Mouse (Mus musculus) lung, embryonic 15.5 days (tissue): Measurements from ENCODE around the gene Cab39l. TPM values are rescaled to one million over a fixed set of nuclear protein-coding genes. Genes with fewer than 3 reads are reported as not detected.
"Not testable (repeated sequence)": the region's sequence is repeated elsewhere in the genome, so short reads cannot be mapped to it uniquely, and the experiment has no call there.

ENCODE experiments used
- ATAC-seq: fragments of 200-750 bp; cut with Nextera tagmentation; 2 replicates; pipeline ENCODE4 v1.8.0; 2017; ENCODE audit warnings: moderate number of reproducible peaks, borderline replicate concordance; ENCODE audit not compliant: low FRiP score, low TSS enrichment; ENCODE audit errors: extremely low read depth
- H3K27ac ChIP-seq: fragments of 300-500 bp; sonication (generic); 2 replicates; pipeline ENCODE4 v1.5.1; 2015; ENCODE audit warnings: moderate library complexity, mild to moderate bottlenecking, inconsistent platforms
- H3K27me3 ChIP-seq: fragments of 300-500 bp; sonication (generic); 2 replicates; pipeline ENCODE4 v1.6.1; 2015; ENCODE audit warnings: inconsistent platforms
- H3K36me3 ChIP-seq: fragments of 300-500 bp; sonication (generic); 2 replicates; pipeline ENCODE4 v1.6.1; 2015; ENCODE audit warnings: inconsistent platforms
- H3K4me1 ChIP-seq: fragments of 300-500 bp; sonication (generic); 2 replicates; pipeline ENCODE4 v1.6.1; 2015; ENCODE audit warnings: inconsistent platforms
- H3K4me2 ChIP-seq: fragments of 300-500 bp; sonication (generic); 2 replicates; pipeline ENCODE4 v1.6.1; 2015; ENCODE audit warnings: inconsistent platforms, mild to moderate bottlenecking, moderate library complexity
- H3K4me3 ChIP-seq: fragments of 300-500 bp; sonication (generic); 2 replicates; pipeline ENCODE4 v1.5.1; 2015; ENCODE audit warnings: mild to moderate bottlenecking, inconsistent platforms
- H3K9ac ChIP-seq: fragments of 300-500 bp; sonication (generic); 2 replicates; pipeline ENCODE4 v1.6.1; 2015; ENCODE audit warnings: inconsistent platforms
- H3K9me3 ChIP-seq: fragments of 300-500 bp; sonication (generic); 2 replicates; pipeline ENCODE4 v1.6.1; 2016; ENCODE audit warnings: inconsistent platforms
- WGBS: fragments of 180-500 bp; shearing (Covaris S2); methylation state at CpG from one replicate; pipeline ENCODE4 v1.1.7; 2015; 5-methylcytosine and 5-hydroxymethylcytosine counted together
- polyA plus RNA-seq: library from polyadenylated mRNA; unstranded; fragments of >200 nt; fragmentation: Nextera tagmentation; extraction: Ambion mirVana; gene quantifications from 2 replicates; pipeline ENCODE4 v1.2.1, GENCODE M21; 2015

Gene Cab39l
- polyA plus RNA-seq = 41.8 and 44.7 TPM in 2 replicates

DNA sequence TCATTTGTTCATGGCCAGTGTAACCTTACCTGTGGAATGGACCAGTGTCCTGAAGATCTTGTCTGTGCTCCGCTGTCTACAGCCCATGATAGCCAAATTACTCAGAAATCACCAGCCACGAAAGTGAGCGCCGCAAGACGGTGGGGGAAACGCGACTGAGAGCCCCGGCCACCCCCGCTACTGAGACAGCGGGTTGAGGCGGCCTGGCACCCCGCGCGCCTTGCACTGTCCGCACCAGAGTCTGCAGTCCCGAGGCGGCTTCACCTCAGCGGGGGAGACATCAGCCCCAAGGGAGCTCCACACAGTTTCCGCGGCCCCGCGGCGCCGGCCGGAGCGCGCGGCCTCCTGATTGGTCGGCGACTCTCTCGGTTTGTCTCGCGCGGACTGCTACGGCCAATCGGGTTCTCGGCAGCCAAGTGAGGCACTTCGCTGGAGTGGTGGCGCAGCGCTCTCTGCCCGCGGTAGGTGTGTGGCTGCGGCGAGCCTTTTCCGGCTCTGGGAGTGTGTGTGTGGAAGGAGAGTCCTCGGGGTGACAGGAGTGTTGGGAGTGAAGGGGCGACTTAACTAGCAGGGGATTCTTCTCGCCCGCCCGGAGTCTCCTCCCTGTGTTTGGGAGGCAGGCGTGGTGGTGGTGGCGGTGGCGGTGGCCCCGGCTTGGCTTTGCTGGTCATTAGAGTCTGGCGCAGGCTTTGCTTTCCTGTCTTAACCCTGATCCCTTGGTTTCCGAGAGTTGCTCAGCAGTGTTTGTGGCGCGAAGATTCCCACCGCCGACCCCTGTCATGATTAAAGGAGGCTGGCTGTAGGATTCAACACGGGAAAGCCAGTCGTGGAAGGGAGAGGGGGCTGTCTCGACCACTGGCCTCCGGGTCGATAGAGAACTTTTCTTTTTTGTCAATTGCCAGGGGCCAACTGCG lies at the start of gene Cab39l, which contains the start of gene Setdb2:
Gene Cab39l, plus strand, starts transcription at position 415 of the 914 bp plus-strand sequence.
Gene Setdb2, minus strand, starts transcription at position 327 of the 914 bp plus-strand sequence.
- Histone ChIP-seq H3K36me3 (no peaks in the 10 kb centered on the region), H3K4me1 (peaks cover 7% of the 10 kb centered on the region; the same call in 1 of the 2 replicates), H3K9ac (peak within 1 kb of the TSS; percentile 80), H3K27ac (peak within 1 kb of the TSS; percentile 87), H3K4me3 (peak within 1 kb of the TSS; percentile 68), H3K9me3 (no peaks in the 10 kb centered on the region), H3K27me3 (no peaks in the 10 kb centered on the region), H3K4me2 (peak within 1 kb of the TSS; percentile 77)
- peak; percentile 100 for ATAC-seq
- under 1% methylated on average over 66 of the region's 66 CpGs for WGBS

DNA sequence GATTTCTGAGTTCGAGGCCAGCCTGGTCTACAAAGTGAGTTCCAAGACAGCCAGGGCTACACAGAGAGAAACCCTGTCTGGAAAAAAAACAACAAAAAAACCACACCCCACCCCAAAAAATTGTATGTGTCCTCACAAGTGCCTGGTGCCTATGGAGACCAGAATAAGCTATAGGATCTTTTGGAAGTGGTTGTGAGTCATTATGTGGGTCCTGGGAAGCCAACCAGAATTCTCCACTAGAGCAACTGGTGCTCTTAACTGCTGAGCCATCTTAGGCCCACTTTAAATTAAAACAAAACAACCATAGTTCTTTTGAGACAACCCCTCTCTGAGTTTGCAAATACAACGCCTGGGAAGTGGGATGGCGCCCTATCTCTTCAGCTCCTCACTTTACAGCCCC lies 45.5 kb upstream of the Cab39l start, which contains the start of gene Phf11c:
Gene Phf11c, minus strand, starts transcription at position 101 of the 400 bp plus-strand sequence.
- ATAC-seq = no peak
- Histone ChIP-seq H3K9me3 (no peaks in the 10 kb centered on the region), H3K4me3 (no peak within 1 kb of the TSS), H3K36me3 (no peaks in the 10 kb centered on the region), H3K27ac (no peak within 1 kb of the TSS), H3K4me2 (no peak within 1 kb of the TSS), H3K27me3 (no peaks in the 10 kb centered on the region), H3K4me1 (no peaks in the 10 kb centered on the region), H3K9ac (no peak within 1 kb of the TSS)
- 87% methylated on average over 3 of the region's 3 CpGs for WGBS

DNA sequence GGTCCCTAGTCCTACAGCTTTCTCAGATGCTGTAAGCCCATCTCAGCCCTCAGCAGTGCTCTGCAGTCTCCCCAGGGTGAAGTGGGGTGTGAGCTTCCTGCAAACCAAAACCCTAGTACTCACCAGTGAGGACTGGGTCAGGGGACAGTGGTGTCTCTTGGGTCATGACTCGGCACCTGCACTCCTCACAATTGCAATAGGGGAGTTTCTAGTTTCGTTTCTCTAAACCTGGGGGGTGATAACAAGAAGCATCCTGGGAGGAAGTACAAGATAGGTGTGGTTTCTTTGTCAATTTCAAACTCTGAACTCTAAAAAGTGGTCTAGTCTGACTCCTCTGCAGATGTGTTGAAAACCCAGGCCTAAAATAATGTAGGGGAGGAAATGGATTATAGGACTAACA lies 43.8 kb upstream of the Cab39l start:
- Histone ChIP-seq H3K27me3 (no peaks in the 10 kb centered on the region), H3K4me1 (no peaks in the 10 kb centered on the region), H3K36me3 (no peaks in the 10 kb centered on the region), H3K27ac (no peak overlapping the region), H3K4me3 (no peak overlapping the region), H3K9me3 (no peaks in the 10 kb centered on the region), H3K4me2 (no peak overlapping the region), H3K9ac (no peak overlapping the region)
- no peak for ATAC-seq
- WGBS = 72% methylated on average over 2 of the region's 2 CpGs

DNA sequence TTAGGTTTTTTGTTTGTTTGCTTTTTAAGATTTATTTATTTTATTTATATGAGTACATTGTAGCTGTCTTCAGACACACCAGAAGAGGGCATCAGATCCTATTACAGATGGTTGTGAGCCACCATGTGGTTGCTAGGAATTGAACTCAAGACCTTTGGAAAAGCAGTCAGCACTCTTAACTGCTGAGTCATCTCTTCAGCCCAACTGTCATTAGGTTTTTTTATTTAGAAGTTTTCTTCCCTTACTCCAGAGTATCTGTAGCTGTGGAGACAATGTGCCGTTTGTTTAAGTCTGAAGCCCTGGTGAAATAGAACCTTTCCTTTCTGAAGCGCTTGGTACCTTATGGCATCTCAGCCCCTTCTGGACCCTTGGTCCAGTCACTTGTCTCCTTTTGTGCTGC lies 25.8 kb upstream of the Cab39l start:
- H3K27me3 ChIP-seq, H3K4me2 ChIP-seq, H3K9me3 ChIP-seq, H3K4me3 ChIP-seq, H3K4me1 ChIP-seq, H3K27ac ChIP-seq, H3K36me3 ChIP-seq, H3K9ac ChIP-seq, ATAC-seq: not testable (repeated sequence)
- 92% methylated on average over 2 of the region's 2 CpGs for WGBS

DNA sequence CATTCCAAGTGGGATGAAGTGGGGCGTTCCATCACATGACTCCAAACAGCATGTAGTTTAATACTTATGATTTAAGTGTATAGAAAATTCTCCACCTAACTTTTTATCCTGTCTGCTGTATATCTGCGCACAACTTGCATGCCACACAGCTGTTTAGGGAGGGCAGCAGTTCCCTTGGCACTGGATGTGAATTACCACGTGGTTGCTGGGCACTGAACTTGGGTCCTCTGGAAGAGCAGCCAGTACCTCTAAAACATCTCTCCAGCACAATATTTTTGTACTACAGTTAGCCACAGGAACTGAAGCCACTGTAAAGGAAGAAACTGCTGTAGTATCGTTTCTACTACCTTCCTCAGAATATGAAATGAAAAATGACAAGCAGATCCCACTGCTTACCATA lies 22.6 kb upstream of the Cab39l start:
- 88% methylated on average over 4 of the region's 4 CpGs for WGBS
- no peak for ATAC-seq
- Histone ChIP-seq H3K27me3 (no peaks in the 10 kb centered on the region), H3K9me3 (no peaks in the 10 kb centered on the region), H3K27ac (no peak overlapping the region), H3K9ac (no peak overlapping the region), H3K4me2 (no peak overlapping the region), H3K4me1 (no peaks in the 10 kb centered on the region), H3K4me3 (no peak overlapping the region), H3K36me3 (0 out of 2 replicates have a peak, but pooled peaks cover 10% of the 10 kb centered on the region)

DNA sequence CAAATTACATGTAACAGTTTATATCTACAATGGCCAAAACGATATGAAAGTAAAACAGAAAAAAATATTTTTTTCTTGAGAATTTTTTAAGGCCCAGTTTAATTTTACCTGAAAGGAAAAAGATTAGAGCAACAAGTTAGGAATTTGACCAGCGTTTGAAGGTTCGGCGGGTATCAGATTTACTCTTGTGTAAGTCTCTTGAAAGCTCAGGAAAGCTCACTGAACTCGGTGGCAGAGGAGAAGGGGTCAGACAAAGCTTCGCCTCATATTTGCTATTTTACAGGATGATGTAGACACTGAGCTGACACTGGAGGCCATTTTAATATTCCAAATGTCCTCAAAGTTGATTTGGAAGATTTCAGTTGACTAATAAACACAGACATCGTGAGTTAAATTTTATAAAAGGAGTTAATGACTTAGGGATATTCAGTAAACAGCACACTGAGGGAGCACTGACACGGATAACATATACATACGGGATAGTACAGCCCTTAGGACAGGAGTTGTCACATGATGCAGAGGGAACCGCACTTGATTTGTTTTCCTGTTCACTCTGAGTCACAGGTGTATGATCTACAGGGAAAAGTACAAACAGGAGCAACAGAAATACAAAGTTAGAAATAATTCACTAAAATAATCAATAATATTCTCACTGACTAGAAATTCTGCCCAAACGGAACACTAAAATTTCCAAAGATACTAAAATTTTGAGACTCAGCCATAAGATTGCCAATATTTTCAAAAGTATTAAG lies 17.7 kb upstream of the Cab39l start:
- no peak for ATAC-seq
- WGBS = 84% methylated on average over 11 of the region's 11 CpGs
- H3K27ac ChIP-seq = no peak overlapping the region
- H3K4me3 ChIP-seq = no peak overlapping the region
- no peaks in the 10 kb centered on the region for H3K27me3 ChIP-seq
- H3K36me3 ChIP-seq = 0 out of 2 replicates have a peak, but pooled peaks cover 5% of the 10 kb centered on the region
- no peak overlapping the region for H3K4me2 ChIP-seq
- H3K4me1 ChIP-seq = no peaks in the 10 kb centered on the region
- H3K9me3 ChIP-seq = no peaks in the 10 kb centered on the region
- no peak overlapping the region for H3K9ac ChIP-seq

DNA sequence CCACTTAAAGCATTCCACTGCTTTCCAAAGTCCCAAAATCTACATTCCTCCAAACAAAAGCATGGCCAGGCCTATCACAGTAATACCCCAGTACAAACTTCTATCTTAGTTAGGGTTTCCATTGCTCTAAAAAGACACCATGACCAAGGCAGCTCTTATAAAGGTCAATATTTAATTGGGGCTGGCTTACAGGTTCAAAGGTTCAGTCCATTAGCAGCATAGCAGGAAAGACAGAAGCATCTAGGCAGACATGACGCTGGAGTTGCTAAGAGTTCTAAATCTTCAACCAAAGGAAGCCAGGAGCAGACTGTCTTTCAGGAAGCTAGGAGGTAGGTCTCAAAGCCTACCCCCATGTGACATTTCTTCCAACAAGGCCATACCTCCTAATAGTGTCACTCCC lies 10.2 kb upstream of the Cab39l start:
- ATAC-seq = no peak
- 75% methylated on average over 1 of the region's 1 CpGs for WGBS
- Histone ChIP-seq H3K27ac (no peak overlapping the region), H3K9ac (no peak overlapping the region), H3K36me3 (no peaks in the 10 kb centered on the region), H3K9me3 (no peaks in the 10 kb centered on the region), H3K27me3 (no peaks in the 10 kb centered on the region), H3K4me3 (no peak overlapping the region), H3K4me2 (no peak overlapping the region), H3K4me1 (no peaks in the 10 kb centered on the region)

DNA sequence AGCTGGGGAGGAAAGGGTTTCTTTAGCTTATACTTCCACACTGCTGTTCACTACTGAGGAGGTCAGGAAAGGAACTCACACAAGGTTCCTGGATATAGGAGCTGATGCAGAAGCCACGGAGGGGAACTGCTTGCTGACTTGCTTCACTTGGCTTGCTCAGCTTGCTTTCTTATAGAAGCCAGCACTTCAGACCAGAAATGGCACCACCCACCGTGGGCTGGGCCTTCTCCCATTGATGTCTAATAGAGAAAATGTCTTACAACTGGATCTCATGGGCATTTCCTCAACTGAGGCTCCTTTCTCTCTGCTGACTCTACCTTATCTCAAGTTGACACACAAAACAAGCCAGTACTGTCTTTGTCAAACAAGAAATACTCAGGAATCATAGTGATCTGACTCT lies 6.9 kb upstream of the Cab39l start:
- Histone ChIP-seq H3K27ac (no peak overlapping the region), H3K27me3 (no peaks in the 10 kb centered on the region), H3K4me3 (no peak overlapping the region), H3K9ac (no peak overlapping the region), H3K36me3 (no peaks in the 10 kb centered on the region), H3K9me3 (no peaks in the 10 kb centered on the region), H3K4me2 (no peak overlapping the region), H3K4me1 (no peaks in the 10 kb centered on the region)
- 64% methylated on average over 2 of the region's 2 CpGs for WGBS
- ATAC-seq = no peak

DNA sequence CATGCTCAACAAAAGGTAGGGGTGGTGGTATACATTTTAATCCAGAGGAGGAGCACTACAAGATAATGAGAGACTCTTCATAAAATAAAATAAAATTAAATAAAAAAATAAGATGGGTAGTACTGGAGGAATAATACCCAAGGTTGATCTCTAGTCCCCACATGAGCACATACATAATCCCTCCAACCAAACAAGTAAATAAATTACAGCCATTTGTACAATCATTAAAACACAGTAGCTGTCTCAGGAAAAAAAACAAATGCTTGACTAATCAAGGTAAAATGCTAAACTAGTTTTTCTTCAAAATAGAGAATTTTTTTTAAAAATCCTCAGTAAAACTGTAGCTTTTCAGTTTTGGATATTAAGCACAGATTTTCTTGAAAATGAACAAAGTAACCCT lies 5.6 kb upstream of the Cab39l start:
- H3K9me3 ChIP-seq = no peaks in the 10 kb centered on the region
- H3K9ac ChIP-seq = no peak overlapping the region
- H3K4me2 ChIP-seq = no peak overlapping the region
- no peak overlapping the region for H3K4me3 ChIP-seq
- H3K27me3 ChIP-seq = no peaks in the 10 kb centered on the region
- H3K4me1 ChIP-seq = peaks cover 7% of the 10 kb centered on the region; the same call in 1 of the 2 replicates
- no peak overlapping the region for H3K27ac ChIP-seq
- no peaks in the 10 kb centered on the region for H3K36me3 ChIP-seq
- no peak for ATAC-seq

DNA sequence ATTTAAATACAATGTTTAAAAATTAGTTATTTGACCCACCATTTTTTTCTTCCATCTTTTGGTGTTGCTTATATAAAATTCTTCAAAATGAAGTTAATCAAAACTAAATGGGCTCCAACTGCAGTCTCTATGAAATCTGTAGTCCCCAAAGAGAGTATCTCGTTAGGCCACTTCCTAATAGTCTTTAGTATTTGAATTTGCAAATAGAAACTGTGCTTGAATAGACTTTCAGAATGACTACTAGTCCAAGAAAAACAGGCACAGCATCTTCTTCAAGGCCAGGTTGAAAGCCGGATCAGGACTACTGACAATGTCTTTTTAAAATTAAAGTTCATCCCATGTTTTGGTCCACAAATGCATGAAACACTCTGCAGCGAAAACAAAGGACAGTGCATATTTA lies 3.4 kb upstream of the Cab39l start:
- Histone ChIP-seq H3K9ac (no peak overlapping the region), H3K4me1 (peaks cover 7% of the 10 kb centered on the region; the same call in 1 of the 2 replicates), H3K27me3 (no peaks in the 10 kb centered on the region), H3K9me3 (no peaks in the 10 kb centered on the region), H3K27ac (no peak overlapping the region), H3K36me3 (no peaks in the 10 kb centered on the region), H3K4me2 (no peak overlapping the region), H3K4me3 (no peak overlapping the region)
- WGBS = 88% methylated on average over 3 of the region's 3 CpGs
- ATAC-seq = no peak

DNA sequence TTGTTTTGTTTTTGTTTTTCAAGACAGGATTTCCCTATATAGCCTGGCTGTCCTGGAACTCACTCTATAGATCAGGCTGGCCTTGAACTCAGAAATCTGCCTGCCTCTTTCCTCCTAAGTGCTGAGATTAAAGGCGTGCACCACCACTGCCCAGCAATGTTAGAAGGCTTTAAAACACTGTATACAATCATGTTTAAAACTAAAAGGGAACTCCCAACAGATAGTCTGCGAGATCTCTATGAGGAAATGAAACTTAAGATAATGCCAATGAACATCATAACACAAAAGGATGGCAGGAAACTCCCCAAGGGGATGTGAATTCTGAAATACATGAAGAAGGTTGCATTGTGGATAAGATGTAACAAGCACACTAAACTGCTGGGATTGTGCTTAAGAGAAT lies 2.3 kb upstream of the Cab39l start:
- Histone ChIP-seq H3K4me1 (peaks cover 7% of the 10 kb centered on the region; the same call in 1 of the 2 replicates), H3K4me2 (no peak overlapping the region), H3K27me3 (no peaks in the 10 kb centered on the region), H3K9ac (no peak overlapping the region), H3K36me3 (no peaks in the 10 kb centered on the region), H3K4me3 (no peak overlapping the region), H3K9me3 (no peaks in the 10 kb centered on the region), H3K27ac (no peak overlapping the region)
- no peak for ATAC-seq
- 83% methylated on average over 2 of the region's 2 CpGs for WGBS

DNA sequence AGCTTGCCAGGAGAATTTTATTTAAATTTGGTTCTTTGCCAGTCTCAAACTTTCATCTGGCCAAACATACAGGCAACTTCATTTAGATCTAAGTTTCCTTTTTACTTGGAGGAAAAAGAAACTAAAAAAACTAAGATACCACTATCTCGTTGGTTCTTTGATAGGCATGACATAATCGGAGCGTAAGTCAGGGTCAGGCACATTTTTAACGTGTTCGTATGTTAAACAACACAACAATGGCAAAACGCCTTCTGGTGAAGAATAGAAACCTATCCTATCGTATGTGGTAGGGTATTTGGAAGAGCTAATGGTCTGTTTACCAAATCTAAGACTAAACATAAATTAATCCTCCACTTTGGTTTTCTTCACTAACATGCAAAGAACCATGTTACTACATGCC lies 733 bp upstream of the Cab39l start:
- no peaks in the 10 kb centered on the region for H3K9me3 ChIP-seq
- peaks cover 7% of the 10 kb centered on the region; the same call in 1 of the 2 replicates for H3K4me1 ChIP-seq
- 7% methylated on average over 7 of the region's 7 CpGs for WGBS
- peak overlapping the region; percentile 80 for H3K9ac ChIP-seq
- H3K4me3 ChIP-seq = peak overlapping the region; percentile 68
- H3K27me3 ChIP-seq = no peaks in the 10 kb centered on the region
- H3K36me3 ChIP-seq = no peaks in the 10 kb centered on the region
- no peak overlapping the region for H3K27ac ChIP-seq
- H3K4me2 ChIP-seq = peak overlapping the region; percentile 77
- ATAC-seq = no peak
